Mouse (Mus musculus) frontal cortex, postnatal 36 days (tissue): ENCODE measurements around the gene Styk1.
"Not testable (repeated sequence)": the region's sequence is repeated elsewhere in the genome, so short reads cannot be mapped to it uniquely, and the experiment has no call there.

Experiments
- DNase-seq, 2 experiments: peaks; one replicate each; pipeline ENCODE4 v3.0.0; 2022; ENCODE audit warnings: low spot score in 2 of 2

Styk1 gene

DNA sequence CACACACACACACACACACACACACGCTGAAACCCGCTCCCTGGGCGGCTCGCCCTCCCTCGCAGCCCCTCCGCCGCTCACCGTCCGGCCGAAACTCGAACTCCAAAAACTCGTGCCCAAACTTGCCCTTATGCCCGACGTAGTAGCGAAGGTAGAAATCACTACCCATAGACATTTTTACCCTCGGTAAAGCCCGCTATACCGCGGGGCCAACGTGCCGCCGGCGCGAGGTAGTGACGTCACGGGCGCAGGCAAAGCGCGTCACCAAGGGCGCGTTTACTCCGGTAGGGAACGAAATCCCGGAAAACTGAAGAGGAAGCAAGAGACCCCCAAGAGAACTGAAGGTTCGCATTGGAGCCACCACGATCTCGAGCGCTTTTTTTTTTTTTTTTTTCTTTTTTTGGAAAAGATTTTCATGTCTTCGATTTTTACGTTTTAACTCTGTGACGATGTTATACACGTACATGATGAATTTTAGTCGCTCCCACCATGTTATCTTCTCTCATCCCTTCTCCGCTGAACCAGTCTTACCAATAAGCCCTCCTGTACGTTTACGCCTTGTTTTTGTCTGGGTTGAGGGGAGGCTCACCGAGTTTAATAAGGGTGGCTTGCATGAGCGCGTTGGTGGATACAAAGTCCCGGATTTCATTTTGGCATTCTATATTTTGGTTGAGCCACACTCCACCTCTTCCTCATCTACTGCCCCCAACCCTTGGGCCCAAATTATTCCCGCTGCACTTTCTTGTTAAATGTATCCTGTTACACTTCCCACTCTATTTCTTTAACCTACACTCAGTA, 60.2 kb downstream of the Styk1 start, which contains the start of gene Magohb:
Gene Magohb, minus strand, starts transcription at position 254 of the 798 bp plus-strand sequence.
- peak; percentile 84 to 89 for DNase-seq

GRCm38 (mm10) chr6:131292276-131292990, 61.0 kb downstream of the Styk1 start:
- DNase-seq, result no peak

DNA sequence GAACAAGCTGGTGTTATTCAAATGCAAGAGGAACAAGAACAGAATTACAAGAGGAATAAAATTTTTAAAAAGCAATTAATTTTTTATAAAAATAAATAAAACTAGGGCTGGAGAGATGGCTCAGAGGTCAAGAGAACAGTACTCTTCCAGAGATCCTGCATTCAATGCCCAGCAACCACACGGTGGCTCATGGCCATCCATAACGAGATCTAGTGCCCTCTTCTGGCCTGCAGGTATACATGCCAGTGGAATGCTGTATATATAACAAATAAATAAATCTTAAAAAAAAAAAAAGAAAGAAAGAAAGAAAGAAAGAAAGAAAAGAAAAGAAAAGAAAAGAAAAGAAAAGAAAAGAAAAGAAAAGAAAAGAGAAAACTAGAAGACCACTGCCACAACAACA, 63.0 kb downstream of the Styk1 start:
- peak in 1 of 2 experiments; percentile 17 for DNase-seq

DNA sequence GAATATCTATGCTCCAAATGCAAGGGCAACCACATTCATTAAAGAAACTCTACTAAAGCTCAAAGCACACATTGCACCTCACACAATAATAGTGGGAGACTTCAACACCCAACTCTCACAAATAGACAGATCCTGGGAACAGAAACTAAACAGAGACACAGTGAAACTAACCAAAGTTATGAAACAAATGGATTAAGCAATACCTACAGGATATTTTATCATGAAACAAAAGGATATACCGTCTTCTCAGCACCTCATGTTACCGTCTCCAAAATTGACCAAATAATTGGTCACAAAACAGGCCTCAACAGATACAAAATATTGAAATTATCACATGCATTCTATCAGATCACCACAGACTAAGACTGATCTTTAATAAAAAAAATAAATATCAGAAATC, 75.2 kb downstream of the Styk1 start:
- DNase-seq, result not testable (repeated sequence)

- no peak for DNase-seq
Measured at GRCm38 (mm10) chr6:131276659-131277058, 76.7 kb downstream of the Styk1 start.

DNA sequence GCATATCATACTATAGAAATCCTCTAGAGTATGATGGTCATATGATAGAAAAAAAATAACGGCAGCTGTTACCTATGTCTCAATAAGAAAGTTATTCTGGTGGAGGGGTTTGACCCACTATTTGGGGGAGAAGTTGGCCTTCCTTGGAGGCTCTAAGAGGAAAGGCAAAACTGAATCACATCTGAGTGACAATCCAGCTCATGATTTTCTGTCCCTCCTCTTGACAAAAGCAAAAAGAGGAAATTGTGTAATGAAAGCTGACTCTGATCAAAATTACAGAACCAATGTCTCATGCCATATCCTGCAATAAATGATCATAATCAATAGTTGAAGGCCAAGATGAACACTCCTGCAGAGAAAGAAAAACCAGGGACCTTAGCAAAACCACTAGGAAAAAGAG, 81.1 kb downstream of the Styk1 start:
- DNase-seq, result no peak

DNA sequence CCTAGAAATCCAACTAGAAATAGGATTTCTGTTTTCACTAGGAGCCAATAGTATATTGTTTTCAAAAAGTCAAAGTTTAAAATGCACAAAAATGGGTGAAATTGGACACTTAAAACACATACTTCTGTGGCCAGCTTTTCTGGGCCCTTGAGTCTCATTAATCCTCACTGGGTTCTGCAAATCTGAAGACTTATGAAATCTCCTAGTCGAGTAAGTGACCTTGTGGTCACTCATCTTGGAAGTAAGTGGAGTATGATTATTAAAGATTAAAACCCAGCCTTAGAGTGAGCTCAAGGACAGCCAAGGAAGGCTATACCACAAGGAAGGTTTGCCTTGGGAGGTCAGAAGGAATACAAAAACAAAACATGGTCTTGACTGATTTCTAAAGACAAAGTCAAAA, 83.1 kb downstream of the Styk1 start:
- no peak for DNase-seq

- no peak for DNase-seq
Measured at GRCm38 (mm10) chr6:131269599-131269998, 83.8 kb downstream of the Styk1 start.

DNA sequence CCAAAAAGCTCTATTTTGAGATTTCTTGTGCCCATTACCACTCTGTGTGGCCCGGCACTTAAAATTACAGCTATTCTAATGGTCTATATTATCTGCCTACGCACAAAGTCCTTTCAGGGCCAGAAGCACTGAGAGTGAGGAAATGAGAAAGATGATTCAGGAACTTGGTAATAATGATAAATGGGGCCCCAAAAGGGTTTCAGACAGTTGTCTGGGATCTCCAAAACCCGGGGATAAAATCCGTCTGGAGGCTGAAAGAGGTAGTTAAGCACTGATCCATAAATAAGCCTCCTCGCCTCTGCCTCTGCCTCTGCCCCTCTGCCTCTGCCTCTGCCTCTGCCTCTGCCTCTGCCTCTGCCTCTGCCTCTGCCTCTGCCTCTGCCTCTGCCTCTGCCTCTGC, 89.2 kb downstream of the Styk1 start:
- DNase-seq, result no peak

DNA sequence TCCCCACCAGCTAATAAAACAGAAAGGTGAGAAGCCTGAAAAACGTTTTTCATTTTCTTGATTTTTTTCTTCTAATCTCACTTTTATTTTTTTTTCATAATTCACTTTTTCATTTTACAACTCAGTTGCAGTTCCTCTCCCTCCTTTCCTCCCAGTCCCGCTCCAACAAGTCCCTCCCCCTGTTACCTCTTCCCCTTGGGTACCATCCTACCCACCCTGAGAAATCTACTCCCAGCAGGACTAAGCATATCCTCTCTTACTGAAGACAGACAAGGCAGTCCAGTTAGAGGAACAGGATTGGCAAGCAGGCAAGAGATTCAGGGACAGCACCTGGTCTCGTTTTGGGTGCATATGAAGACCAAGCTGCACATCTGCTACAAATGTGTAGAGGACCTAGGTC, 90.6 kb downstream of the Styk1 start:
- no peak for DNase-seq

GRCm38 (mm10) chr6:131262009-131262408, 91.4 kb downstream of the Styk1 start:
- no peak for DNase-seq
